Mouse (Mus musculus) heart, postnatal 25 days (tissue): ENCODE measurements around the gene Hdac9. TPM values are rescaled to one million over a fixed set of nuclear protein-coding genes. Genes with fewer than 3 reads are reported as not detected.

Source experiments
- DNase-seq: peaks from one replicate; pipeline ENCODE4 v3.0.0; 2022; ENCODE audit warnings: low spot score
- intact Hi-C: fragments of 180-260 bp; cut with DNase I; formaldehyde crosslinking; loops from one replicate; pipeline ENCODE4 v1.15.1; 2025
- total RNA-seq, 2 experiments: library from RNA; stranded (reverse); gene quantifications; 2 replicates each; pipeline ENCODE4 v1.2.3; 2021

Gene Hdac9
- total RNA-seq, 2 experiments from 2014 or later, result 20.5 to 26.8 TPM

DNA sequence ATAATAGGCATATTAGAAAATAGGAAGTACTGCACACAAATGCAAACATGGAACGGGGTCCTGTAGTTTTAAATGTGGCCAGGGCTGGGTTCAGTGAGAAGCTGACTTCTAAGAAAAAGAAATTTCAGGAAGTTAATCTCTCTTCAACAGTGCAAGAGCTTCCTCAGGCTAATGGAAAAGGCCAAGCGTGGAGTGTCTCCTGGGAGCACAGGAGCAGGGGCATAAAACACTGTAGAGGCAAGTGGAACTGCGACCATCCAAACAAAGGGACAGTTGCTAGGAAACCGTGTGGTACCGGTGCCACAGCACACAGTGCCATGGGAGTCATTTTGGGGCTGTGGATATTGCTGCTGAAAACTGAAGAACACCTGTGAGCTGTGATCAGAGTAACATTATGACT, 191.7 kb downstream of the Hdac9 start:
- DNase-seq, result no peak
- intact Hi-C loops, result no loop called here

DNA sequence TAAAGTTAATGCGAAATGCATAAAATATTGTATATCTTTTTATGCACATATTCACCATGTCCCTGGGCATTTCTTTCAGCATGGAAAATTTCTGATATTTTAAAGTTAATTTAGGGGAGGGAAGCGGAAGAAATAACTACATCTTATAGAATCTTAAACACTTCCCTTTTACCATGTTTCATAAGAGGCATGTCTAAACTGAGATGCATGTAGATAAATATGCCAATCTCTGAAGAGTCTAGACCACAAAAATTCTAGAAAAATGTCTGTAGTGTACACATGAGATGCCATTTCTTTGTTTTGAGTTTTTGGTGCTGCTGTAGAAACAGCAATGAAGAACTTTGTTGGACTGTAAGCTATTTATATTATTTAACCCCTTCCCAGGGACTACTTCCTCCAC, 192.6 kb downstream of the Hdac9 start:
- intact Hi-C loops, result no loop called here
- DNase-seq, result no peak

DNA sequence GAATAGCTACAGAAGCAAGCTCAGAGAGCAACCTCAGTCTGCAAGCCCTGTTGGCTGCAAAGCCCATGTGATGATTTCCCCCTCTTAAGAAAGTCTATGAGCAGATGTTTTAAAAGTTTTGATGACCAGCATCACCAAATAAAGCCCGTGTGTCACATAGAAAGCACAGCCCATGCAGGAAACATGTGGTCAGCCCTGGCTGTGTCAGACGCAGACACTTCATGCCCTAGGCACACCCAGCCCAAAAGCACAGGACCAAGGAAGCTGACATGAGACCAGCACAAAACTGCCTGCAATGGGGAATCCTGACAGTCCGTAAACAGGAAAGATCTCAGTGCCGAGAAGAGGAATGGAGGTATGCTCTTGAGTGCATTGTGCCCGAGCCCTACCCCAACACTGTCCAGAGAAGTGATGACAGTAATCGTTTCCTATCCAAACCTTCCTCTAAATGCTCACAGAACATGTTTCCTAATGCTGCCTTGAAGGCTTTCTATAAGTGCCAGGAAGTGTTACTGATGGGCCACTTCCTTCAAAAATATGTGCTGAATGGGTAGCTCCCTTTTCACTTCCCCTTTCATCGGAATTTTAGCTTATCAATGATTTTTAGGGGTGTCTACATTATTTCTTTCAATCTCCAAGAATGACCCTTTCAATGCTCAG, 193.9 kb downstream of the Hdac9 start:
- intact Hi-C loops, result no loop called here
- peak; percentile 16 for DNase-seq

DNA sequence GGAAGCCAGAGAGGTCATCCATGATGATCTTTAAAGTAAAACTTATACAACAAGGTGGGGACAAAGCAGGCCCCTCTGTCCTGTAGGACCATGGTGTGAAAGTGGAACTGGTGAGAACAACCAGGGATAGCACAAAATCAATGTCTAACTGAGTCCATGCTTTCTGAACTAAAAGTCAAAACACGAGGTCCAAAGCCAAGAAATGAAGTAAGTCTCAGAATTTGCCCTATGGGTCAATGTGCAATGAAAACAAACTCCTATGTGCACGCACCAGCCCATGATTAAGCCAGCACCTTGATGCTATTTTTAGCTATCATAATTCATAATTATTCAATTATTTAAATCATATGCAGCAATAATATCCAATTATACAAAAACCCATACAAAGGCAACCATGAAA, 196.0 kb downstream of the Hdac9 start:
- intact Hi-C loops, result no loop called here
- DNase-seq, result no peak

DNA sequence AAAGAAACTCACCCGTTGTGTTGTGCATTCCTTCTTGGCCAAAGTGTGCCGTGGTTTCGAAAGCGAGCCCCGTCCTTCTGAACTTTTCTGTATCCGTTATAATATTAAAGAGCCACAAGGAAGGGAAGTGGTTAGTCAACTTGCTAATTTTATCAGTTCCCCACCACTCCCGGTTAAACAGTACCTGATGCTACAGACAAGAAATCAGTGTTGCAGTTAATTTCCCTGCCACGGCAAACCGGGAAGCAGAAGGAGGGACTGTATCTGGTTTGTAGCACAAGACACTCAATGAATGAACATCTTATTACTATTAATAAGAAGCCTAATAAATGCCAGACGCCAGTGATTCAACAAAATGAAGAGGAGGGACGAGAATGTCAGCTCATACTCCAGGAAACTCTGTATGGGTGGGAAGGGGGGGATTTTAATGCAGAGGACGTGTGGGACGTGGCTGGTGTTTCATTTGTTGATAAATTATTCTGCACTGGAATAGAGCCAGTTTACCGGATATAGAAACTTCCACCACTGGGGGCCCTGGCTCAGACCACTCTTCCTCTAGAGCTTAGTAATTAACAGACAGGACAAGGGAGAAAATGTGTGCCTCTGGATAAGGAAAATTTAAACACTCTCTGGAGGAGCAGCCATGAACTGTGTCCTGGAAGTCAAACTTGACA, 202.5 kb downstream of the Hdac9 start:
- intact Hi-C loops, result no loop called here
- no peak for DNase-seq

DNA sequence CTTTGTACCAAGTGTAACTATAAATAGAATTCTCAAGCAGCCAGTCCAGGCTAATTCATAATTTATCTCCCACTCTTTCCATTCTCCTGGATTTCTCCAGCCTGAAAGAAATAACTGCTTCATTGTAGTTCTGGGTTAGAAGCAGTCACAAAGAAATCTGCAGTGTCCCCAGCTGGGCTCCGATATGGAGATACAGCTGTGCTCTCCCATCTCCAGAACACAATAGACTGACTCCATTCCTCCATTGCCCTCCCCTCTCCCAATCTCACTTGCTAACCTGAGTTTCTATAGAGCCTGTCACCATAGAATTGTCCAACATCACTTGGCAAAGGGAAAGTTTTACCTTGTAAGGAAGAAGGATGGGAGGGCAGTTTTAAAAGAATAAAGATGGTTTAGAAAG, 218.9 kb downstream of the Hdac9 start:
- DNase-seq, result no peak
- intact Hi-C loops, result loop anchor here (10.0 kb wide), 1 partner anchor 207 kb away; no protein-coding TSS in a partner anchor

DNA sequence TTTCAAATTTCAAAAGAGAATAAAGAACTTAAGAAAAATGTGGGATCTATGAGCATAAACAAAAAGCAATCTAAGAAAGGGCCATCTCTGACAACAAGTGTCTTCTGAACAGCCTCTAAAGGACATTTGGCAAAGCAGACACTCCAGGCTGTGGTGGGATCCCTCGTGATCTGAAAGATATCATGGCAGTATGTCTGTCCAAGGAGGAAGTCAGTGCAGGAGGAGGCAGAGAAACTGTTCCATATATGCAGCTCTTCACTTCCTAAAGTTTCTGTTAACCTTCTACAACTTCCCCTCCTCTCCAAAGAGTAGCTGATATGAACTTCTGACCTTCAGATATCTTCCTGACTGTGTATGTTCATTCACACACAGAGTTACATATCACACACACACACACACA, 220.2 kb downstream of the Hdac9 start:
- DNase-seq, result no peak
- intact Hi-C loops, result loop anchor here (10.0 kb wide), 1 partner anchor 208 kb away; no protein-coding TSS in a partner anchor

DNA sequence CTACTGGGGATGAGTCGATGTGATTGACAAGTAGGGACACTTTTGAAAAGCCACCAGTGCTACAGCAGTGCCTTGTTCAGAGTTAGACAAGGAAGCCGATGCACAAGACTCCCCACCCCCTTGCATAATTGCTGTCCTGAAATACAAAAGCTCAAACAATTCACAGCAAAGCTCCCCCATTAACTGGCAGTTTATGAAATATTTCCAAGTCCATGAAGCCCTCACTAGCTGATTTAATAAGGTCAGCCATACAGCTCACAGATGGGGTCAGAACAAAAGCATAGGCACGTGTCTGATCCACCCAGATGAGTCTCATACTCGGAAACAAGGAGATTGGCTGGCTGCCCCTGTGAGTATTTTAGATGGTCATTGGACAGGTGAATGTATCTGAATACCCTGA, 228.0 kb downstream of the Hdac9 start:
- DNase-seq, result no peak
- intact Hi-C loops, result no loop called here

DNA sequence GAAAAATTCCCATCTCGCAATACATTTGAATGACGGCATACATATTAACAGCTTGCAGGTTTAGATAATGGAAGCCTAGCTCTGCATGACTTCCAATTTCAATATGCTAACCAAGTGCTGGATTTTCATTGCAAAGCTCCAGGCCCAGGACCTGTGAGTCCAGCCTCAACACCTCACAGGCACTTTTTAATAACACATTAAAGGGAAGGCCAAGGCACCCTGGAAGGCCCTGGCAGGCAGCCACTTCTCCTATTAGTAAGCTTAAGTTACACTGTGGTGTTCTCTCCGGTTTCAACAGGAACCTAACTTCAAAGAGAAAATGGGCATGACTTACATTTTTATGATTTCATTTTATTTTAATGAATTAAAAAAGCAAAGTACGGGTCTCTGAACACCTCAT, 233.5 kb downstream of the Hdac9 start:
- intact Hi-C loops, result no loop called here
- DNase-seq, result no peak

DNA sequence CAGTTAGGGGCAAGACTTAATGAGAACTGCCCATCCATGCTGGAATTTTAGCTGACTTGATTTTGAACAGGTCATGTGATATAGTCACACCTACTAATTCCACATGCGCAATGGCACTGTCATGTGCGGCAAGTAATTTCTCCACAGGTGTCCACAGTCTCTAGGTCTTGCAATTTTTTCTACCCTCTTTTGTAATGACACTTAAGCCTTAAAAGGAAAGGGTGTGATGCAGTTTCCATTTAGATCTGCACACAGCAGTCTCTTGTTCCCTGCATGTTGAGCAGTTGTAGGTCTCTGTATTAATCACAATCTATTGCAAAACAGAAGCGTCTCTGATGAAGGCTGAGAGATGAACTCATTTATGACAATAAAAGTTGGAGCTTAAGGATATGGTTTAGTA, 234.2 kb downstream of the Hdac9 start:
- DNase-seq, result no peak
- intact Hi-C loops, result no loop called here

DNA sequence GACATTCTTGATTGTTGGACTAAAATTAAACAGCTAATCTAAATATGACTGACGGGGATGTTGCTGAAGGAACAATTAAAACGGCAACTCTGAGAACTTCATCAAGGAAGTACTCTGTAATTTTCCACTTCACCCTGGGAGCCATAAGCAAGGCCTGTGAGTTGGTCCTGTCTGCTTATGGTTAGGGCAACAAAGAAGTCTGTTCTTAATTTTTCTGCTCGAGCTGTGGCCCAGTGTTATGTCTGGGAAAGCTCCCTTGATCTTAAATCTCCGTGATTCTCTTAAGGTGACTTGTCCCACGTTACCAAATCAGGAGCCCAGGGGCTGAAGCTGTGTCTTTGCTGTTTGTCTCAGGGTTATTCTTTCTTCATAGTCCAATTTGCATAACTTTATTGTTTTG, 236.3 kb downstream of the Hdac9 start:
- DNase-seq, result no peak
- intact Hi-C loops, result no loop called here

DNA sequence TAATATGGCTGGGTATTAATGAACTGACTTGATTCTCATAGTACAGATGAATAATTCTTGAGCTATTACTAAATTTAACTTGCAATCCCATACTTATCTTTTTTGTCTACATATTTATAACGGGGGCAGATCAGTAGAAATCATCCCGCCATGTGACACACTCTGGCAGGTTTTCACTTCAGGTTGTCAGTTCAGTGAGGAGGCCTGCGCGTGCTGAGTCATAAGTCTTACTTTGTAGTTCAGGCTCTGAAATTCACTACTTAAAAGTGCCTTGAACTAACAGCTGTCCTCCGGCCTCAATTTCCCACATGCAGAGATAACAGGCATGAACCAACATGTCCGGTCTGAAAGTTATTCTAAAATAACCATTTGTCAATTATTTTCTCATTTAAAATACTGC, 239.8 kb downstream of the Hdac9 start:
- no peak for DNase-seq
- intact Hi-C loops, result no loop called here

DNA sequence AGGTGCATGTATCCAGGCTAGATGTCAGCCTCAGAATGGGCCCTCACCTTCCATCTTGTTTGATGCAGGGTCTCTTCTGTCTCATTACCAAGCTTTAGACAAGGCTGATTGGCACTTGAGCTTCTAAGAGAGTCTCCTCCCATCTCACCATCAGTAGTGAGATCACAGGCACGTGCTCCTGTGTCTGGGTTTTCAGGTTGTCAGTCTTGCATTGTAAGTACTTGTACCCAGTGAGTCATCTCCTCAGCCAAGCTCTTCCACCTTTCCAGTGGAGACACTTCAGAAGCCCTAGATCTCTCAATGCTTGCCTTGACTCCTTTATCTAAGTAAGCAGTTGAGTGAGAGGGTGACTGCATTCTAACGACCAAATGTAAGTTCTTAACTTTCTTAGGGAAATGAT, 242.7 kb downstream of the Hdac9 start:
- DNase-seq, result no peak
- intact Hi-C loops, result no loop called here

DNA sequence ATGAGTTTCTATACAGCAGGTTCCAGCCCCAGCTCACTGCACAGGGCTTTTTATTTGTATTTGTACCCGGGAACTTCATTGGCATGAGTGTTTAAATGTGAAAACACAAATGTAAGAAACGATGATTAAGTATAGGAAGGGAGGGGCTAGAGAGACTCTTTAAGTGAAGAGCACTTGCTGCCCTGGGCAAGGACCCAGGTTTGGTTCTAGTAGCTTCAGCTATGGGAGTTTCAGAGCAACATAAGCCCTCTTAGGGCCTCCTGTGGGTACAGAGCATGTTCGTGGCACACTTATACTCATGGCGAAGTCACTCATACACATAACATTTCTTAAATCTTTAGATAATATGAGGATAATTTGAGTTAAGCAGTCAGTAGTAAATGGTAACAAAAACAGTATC, 243.4 kb downstream of the Hdac9 start:
- intact Hi-C loops, result no loop called here
- DNase-seq, result no peak

DNA sequence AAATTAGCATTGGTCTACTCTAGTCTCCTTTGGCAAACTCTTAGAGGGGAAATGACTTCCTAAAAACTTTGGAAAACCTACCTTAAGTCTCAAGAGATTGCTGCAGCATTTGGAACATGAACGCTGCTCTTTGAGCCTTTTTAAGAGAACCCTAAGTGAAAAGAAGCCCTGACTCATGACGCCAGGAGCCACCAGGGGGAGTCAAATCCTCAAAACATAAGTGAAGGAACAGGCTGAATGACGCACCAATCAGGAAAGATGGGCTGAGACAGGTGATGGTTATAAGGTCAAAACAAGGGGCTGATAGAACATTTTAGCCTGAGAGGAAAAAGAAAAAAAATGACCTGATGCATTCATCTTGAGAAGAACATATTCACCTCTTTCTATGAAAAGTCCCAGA, 252.1 kb downstream of the Hdac9 start:
- intact Hi-C loops, result loop anchor here (1.0 to 10.0 kb wide), 3 partner anchors 240 to 518 kb away; no protein-coding TSS in a partner anchor
- no peak for DNase-seq

DNA sequence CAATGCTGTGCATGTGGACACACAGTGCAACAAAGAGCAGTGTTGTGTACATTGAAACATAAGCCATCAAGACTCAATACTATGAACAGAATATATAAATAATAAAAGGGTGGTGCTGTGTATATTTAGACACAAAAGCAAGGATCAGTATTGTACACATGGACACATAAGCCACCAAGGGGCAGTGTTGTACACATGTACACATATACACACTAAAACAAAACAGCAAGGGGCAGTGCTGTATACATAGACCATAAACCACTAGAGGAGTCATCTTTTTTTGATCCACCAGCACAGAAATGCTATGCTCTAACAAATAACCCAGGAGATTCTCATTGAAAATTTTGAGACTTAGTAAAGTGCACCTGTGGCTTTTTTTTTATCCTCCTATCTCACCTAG, 255.5 kb downstream of the Hdac9 start:
- DNase-seq, result no peak
- intact Hi-C loops, result loop anchor here (10.0 kb wide), 1 partner anchor 243 kb away; no protein-coding TSS in a partner anchor

DNA sequence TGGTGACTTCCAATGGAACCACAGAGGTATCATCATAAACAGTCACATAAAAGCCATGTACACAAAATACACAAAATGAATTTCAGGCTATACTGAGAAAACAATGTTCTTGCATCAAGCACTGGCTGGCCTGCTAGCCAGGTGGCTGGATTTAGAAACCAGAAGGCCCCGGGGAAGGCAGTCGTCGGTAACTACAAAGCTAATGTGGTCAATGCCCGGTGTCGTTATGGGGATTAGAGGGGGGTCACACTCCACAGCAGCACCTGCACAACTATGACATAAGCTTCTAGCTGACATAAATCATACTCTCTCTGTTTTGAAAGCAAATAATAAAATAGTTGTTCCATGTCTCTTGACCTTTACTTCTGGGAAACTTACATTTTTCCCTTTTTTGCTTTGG, 256.9 kb downstream of the Hdac9 start:
- DNase-seq, result no peak
- intact Hi-C loops, result loop anchor here (10.0 kb wide), 1 partner anchor 245 kb away; no protein-coding TSS in a partner anchor

DNA sequence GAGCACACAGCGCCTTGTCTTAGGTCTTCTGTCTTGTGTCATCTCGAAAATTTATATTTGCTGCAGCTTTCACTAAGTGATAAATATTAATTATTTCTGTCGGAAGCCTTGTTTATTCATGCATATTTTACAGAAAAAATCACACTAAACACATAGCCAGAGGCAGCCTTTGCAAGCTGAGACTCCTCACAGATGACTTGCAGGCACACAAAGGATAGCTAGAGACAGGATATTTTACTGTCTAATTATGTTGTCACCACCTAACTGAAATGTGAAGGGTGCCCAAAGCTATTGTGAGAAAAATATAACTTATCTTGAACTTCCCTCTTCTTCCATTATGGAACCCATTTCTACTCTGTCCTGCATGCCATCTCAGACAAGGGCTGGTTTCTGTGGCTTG, 258.3 kb downstream of the Hdac9 start:
- no peak for DNase-seq
- intact Hi-C loops, result loop anchor here (5.0 kb wide), 4 partner anchors 206 to 1266 kb away; partner anchors contain the start of gene Efcab10

DNA sequence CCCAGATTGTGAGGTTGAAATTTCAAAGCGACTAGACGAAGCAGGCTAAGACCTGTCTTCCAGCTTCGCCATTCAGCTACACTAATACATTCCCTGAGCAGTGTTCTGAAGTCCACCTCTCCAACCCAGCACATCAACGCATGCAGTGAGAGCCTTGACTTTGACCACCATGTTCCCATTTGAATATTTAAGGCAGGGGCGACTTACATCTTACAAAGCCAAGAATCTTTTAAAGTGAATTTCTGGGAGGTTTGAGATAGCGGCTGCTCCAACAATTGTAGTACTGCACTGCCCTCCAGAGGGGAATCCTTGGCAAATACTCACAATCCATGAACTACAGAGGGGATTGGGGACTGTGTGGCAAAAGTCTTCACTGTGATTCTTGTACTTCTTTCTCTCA, 258.8 kb downstream of the Hdac9 start:
- DNase-seq, result no peak
- intact Hi-C loops, result loop anchor here (5.0 kb wide), 4 partner anchors 206 to 1266 kb away; partner anchors contain the start of gene Efcab10

DNA sequence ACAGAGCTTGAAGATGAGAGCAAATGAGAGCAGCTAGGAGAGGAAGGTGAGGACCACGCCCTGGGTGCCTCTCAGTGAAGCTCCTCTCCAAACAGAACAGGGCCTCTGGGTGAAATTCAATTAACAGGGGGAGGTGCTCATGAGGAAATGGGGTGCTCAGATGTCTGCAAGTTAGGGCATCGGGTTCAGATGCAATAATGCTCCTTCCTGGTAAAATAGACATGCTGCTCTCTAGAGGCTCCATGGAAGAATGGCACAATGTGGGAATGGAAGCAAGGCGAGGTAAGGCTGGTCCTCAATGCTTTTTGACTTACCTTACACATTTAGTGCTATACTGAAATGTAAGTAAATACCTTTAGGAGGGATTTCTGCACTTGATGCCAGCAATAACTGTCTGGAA, 263.3 kb downstream of the Hdac9 start:
- no peak for DNase-seq
- intact Hi-C loops, result loop anchor here (5.0 kb wide), 1 partner anchor 121 kb away; no protein-coding TSS in a partner anchor

DNA sequence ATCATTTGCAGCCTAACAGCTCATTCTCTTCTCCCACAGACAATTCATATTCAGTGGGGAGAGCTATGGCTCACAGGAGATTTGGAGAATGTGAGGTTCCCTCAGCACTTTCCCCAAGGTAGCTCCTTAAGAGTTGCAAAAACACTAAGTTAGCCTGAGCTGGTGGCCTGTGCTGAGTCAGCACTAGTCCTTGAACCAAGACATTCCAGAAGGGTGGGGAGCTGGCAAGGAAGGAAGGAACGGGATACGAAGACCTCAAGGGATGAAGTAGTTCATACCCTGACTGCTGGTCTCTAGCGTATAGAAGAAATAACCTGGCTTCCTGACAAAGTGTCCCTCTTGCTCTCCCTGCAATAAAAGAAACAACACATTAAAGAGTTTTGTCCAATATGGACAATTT, 268.1 kb downstream of the Hdac9 start:
- intact Hi-C loops, result no loop called here
- no peak for DNase-seq
